Mouse (Mus musculus) effector memory CD4-positive, alpha-beta T cell, adult 5 months (primary cell): Measurements from ENCODE around the gene Paxip1. TPM values are rescaled to one million over a fixed set of nuclear protein-coding genes. Genes with fewer than 3 reads are reported as not detected.

Experiments used
- polyA plus RNA-seq: library from polyadenylated mRNA; unstranded; fragments of 100-300 nt; shearing (Covaris generic); gene quantifications from one replicate; pipeline ENCODE4 v1.2.1, GENCODE M21; 2017

The Paxip1 gene
- polyA plus RNA-seq, result 41.8 TPM

DNA sequence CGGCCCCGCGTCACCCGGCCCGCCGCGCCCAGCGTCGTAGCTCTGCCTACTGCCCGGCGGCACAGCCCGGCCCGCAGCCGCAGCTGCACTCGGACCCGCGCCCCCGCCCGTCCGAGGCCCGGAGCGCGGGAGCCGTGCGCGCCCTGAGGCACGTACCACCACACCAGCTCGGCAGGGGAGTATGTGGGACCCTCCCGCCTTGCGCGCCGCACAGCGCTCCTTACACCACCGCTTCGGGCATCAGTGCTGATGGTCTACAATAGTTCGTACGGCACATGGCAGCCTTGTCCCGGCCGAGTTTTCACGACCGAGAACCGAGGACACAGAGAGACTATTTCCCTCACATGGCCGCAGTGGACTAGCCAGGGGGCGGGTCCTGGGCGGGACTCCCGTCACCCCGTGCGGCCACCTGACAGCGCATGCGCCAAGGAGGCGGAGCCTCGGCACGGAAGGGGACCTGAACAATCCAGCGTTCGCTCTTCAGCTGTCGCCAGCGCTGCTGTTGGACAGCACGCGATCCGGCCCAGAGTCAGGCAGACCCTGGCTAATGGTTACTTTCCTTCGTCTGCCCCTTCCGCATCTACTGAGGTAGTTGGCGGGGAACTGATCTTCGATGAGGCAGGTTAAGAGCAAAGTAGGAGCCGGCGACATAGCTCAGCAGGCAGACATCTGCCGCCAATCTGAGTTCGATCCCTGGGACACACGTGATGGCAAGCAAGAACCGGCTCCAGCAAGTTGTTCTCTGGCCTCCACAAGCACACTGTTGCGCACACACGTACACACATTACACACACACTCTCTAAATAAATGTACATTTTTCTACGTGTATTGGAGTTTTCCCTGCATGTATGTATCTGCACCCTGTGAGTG is at the start of gene Paxip1:
Gene Paxip1, minus strand, starts transcription at position 389 of the 870 bp plus-strand sequence.

Other genes starting within 250 kb of the Paxip1 start
- not detected for gene Htr5a, start 50.5 kb upstream of the Paxip1 start, polyA plus RNA-seq